Mouse (Mus musculus) left cerebral cortex, postnatal 14 days (tissue): ENCODE results near the gene Olfr669. TPM values are rescaled to one million over a fixed set of nuclear protein-coding genes. Genes with fewer than 3 reads are reported as not detected.
"Not testable (repeated sequence)": the region's sequence is repeated elsewhere in the genome, so short reads cannot be mapped to it uniquely, and the experiment has no call there.

Experiments
- DNase-seq, 2 experiments: peaks; one replicate each; pipeline ENCODE4 v3.0.0; 2021 to 2022; ENCODE audit warnings: low spot score in 2 of 2, mixed read lengths in 1 of 2
- intact Hi-C: fragments of 180-260 bp; cut with DNase I; formaldehyde crosslinking; loops from one replicate; pipeline ENCODE4 v1.15.1; 2025
- long read RNA-seq, 2 experiments: library from polyadenylated mRNA; stranded (forward); transcript quantifications; one replicate each; pipeline ENCODE4 v2.0.0; 2021
- total RNA-seq, 2 experiments: library from RNA; stranded (reverse); gene quantifications; 2 replicates each; pipeline ENCODE4 v1.2.3; 2021

Olfr669 gene
- total RNA-seq = not detected
- long read RNA-seq, experiment 1 = 0 reads
- long read RNA-seq, experiment 2 = 0 reads

DNA sequence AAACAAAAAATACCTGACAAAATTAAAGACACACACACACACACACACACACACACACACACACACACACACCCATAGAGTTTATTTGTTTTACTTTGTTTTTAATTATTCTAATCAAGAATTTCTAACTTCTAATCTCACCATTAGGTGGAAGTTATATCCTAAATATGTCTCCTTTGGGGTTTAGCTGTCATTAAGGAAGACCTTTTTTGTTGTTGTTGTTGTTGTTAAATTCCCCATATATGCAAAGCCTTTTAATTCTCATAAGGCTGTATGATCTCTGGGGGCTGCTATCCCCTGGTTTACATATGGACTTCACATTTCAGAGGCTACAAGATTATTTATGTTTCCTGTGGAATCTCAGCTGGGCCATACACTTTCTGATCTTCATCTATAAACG is at the start of gene Olfr669:
Olfr669 (plus strand) TSS at position 301 of the 400 bp plus-strand sequence.
- no peak for DNase-seq
- intact Hi-C loops = no loop called here

DNA sequence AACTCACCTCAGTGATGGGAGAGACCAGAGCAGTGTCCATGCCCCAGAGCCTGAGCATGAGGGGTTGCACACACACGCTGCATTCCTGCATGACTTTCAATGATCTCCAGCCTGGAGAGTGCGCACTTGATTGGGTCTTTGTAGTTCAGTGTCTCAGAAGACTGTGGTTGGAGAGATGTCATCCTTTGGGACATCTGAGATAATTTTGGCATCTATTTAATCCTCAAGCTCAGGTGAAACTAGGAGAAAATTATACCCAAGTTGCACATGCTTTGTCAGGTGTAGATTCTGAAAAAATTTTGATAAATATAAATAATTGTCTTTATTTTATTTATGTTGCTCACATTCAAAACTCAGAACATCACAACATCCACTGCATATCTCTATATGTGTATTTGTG is 38.2 kb upstream of the Olfr669 start, which contains the start of gene Olfr666:
Olfr666 (minus strand) TSS at position 101 of the 400 bp plus-strand sequence.
- no peak for DNase-seq
- intact Hi-C loops = no loop called here

DNA sequence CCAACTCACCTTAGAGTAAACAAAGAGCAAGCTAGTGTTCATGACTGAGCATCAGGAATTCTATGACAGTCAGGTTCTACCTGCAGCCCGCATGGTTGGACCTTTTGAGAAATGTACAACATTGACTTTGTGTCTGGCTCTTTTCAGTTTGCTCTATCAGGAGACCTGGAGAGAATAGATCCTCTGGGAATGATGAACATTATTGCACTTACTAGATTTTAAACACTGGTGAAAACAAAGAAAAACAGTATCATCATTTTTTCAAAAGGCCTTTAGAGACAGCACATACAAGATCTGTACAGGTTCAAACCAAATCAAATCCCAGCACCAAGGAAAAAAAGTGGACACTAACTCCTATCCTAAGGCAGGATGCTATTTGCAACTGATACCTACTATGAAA is 12.7 kb upstream of the Olfr669 start, which contains the start of gene Olfr667:
Olfr667 (minus strand) TSS at position 101 of the 400 bp plus-strand sequence.
- DNase-seq = no peak
- intact Hi-C loops = no loop called here

DNA sequence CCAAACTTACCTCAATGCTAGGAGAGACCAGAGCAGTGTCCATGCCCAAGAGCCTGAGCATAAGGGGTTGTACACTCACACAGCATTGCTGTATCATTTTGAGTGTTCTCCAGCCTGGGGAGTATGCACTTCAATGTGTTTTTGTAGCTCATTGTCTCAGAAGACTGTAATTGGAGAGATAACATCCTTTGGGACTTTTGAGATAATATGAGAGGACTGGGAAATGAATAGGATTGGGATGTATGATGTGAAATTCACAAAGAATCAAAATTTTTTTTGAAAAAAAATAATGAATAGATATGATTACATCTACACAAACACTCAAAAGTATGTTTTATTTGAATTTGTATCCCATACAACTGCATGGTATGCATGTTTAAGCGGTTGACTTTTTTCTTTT is 6.1 kb upstream of the Olfr669 start, which contains the start of gene Olfr668:
Olfr668 (minus strand) TSS at position 101 of the 400 bp plus-strand sequence.
- intact Hi-C loops = no loop called here
- DNase-seq = no peak

- not testable (repeated sequence) for DNase-seq
These were observed 16.2 kb downstream of the Olfr669 start for GRCm38 (mm10) chr7:104950234-104950633.

GRCm38 (mm10) chr7:104962520-104962919 is 28.5 kb downstream of the Olfr669 start, which contains the start of gene Olfr670:
Gene Olfr670, minus strand, starts transcription at chr7:104962620.
- intact Hi-C loops = no loop called here
- no peak for DNase-seq

More at GRCm38 (mm10) chr7:104950234-104950633, 16.2 kb downstream of the Olfr669 start:
- intact Hi-C loops = not testable (repeated sequence)

GRCm38 (mm10) chr7:104972507-104972906 is 38.5 kb downstream of the Olfr669 start:
- peak in 1 of 2 experiments; percentile 3 for DNase-seq
- intact Hi-C loops = not testable (repeated sequence)

DNA sequence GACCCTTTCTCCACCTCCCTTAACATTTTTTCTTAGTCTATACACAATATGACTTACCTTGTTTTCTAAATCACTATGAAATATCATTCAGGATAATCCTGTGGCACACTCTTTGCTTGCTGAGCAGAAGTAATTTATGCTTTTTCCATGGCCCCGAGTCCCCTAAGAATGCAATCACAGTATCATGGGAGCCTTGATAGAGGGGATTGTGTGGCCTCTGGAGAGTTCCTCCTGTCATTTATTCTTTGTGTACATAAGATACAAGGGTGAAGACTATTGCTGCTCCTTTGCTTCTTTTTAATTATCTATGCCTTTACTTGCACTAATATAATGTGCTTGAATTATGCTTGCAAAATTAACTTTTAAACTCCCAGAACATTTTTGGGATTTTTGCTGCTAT is 45.0 kb downstream of the Olfr669 start, which contains the start of gene Olfr671:
Olfr671 (minus strand) TSS at position 101 of the 400 bp plus-strand sequence.
- intact Hi-C loops = no loop called here
- DNase-seq = no peak

Other genes starting within 250 kb of the Olfr669 start
- gene Olfr661, start 247.7 kb upstream of the Olfr669 start, total RNA-seq = not detected
- gene Usp17le, start 156.8 kb upstream of the Olfr669 start, total RNA-seq = not detected
- gene Usp17lb, start 91.6 kb upstream of the Olfr669 start, total RNA-seq = not detected
- not detected for gene Usp17la, start 77.2 kb upstream of the Olfr669 start, total RNA-seq
- gene Olfr665, start 56.2 kb upstream of the Olfr669 start, total RNA-seq = not detected
- not detected for gene Olfr666, start 38.3 kb upstream of the Olfr669 start, total RNA-seq
- gene Olfr667, start 12.8 kb upstream of the Olfr669 start, total RNA-seq = not detected
- not detected for gene Olfr668, start 6.2 kb upstream of the Olfr669 start, total RNA-seq
- gene Olfr670, start 28.4 kb downstream of the Olfr669 start, total RNA-seq = not detected
- not detected for gene Olfr671, start 44.9 kb downstream of the Olfr669 start, total RNA-seq
- gene Olfr672, start 67.8 kb downstream of the Olfr669 start, total RNA-seq = not detected
- not detected for gene Olfr675, start 94.2 kb downstream of the Olfr669 start, total RNA-seq
- not detected for gene Olfr676, start 98.5 kb downstream of the Olfr669 start, total RNA-seq
- not detected for gene Olfr677, start 117.1 kb downstream of the Olfr669 start, total RNA-seq
- not detected for gene Olfr678, start 130.2 kb downstream of the Olfr669 start, total RNA-seq
- gene Olfr679, start 147.0 kb downstream of the Olfr669 start, total RNA-seq = not detected
- not detected for gene Olfr680-ps1, start 158.6 kb downstream of the Olfr669 start, total RNA-seq
- not detected for gene Olfr681, start 182.6 kb downstream of the Olfr669 start, total RNA-seq
- gene Olfr683, start 212.8 kb downstream of the Olfr669 start, total RNA-seq = not detected
- not detected for gene Olfr684, start 229.4 kb downstream of the Olfr669 start, total RNA-seq